Mouse (Mus musculus): ENCODE measurements around the gene Clca4b. TPM values are rescaled to one million over a fixed set of nuclear protein-coding genes. Genes with fewer than 3 reads are reported as not detected.

The Clca4b gene
- 0.03 TPM in 1 of 2 replicates, not detected in the other for polyA plus RNA-seq (2012; rRNA removed)

DNA sequence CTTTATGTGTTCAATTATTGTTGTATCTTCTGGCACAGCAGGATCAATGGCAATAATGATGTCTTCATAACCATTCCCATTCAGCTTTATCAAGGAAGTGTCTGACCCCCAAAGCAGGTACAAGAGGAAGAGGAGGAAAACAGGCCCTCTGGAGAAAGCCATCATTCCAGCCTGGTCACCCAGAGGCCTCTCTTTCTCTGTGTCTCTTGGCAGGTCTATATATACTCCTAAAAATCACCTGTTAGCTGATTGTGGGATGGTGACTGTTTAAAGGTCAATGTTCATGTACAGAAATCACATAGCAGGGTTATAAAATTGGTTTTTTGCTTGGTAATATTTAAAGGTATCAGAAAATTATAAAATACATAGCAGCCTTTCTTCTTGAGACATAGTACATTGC is at the start of gene Clca4b:
Gene Clca4b (minus strand): TSS at position 195 of the 400 bp plus-strand sequence.

DNA sequence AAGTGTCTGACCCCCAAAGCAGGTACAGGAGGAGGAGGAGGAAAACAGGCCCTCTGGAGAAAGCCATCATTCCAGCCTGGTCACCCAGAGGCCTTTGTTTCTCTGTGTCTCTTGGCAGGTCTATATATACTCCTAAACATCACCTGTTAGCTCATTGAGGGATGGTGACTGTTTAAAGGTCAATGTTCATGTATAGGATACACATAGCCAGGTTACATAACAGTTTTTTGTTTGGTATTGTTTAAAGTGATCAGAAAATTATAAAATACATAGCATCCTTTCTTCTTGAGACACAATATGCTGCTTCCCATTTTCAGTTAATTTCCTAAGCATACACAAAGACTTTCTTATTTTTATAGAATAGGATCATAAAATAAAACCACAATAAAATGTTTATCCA is 42.6 kb upstream of the Clca4b start, which contains the start of gene Clca4a:
Gene Clca4a (minus strand): TSS at position 101 of the 400 bp plus-strand sequence.

Other genes starting within 250 kb of the Clca4b start
- gene Sh3glb1, start 212.2 kb downstream of the Clca4b start, polyA plus RNA-seq (2012; rRNA removed): 5.0 and 9.2 TPM in 2 replicates
- 0.20 and 0.58 TPM in 2 replicates for gene Clca3a1, start 171.6 kb downstream of the Clca4b start, polyA plus RNA-seq (2012; rRNA removed)
- gene Clca3a2, start 113.0 kb downstream of the Clca4b start, polyA plus RNA-seq (2012; rRNA removed): 0.51 and 0.68 TPM in 2 replicates
- gene Clca3b, start 83.2 kb downstream of the Clca4b start, polyA plus RNA-seq (2012; rRNA removed): 0.08 TPM in 1 of 2 replicates, not detected in the other
- 0.08 and 0.14 TPM in 2 replicates for gene Clca4a, start 42.5 kb upstream of the Clca4b start, polyA plus RNA-seq (2012; rRNA removed)
- gene Clca1, start 100.2 kb upstream of the Clca4b start, polyA plus RNA-seq (2012; rRNA removed): 47.6 and 66.5 TPM in 2 replicates
- 0.55 and 0.82 TPM in 2 replicates for gene Clca2, start 166.9 kb upstream of the Clca4b start, polyA plus RNA-seq (2012; rRNA removed)
- 0.67 and 0.70 TPM in 2 replicates for gene Odf2l, start 186.1 kb upstream of the Clca4b start, polyA plus RNA-seq (2012; rRNA removed)